Mouse (Mus musculus) ES-E14 (cell line): ENCODE data around the gene Arhgef10l. TPM values are rescaled to one million over a fixed set of nuclear protein-coding genes. Genes with fewer than 3 reads are reported as not detected.

Source experiments
- DNase-seq: peaks from one replicate; pipeline ENCODE4 v3.0.0-alpha.2; 2013; ENCODE audit warnings: low read depth, low spot score
- H3K27ac ChIP-seq: 2 replicates; pipeline ENCODE4 v1.5.1; 2012; ENCODE audit warnings: low read depth, mild to moderate bottlenecking, low read length, moderate library complexity, mixed read lengths; ENCODE audit not compliant: poor library complexity, insufficient read depth, severe bottlenecking
- H3K36me3 ChIP-seq: 2 replicates; pipeline ENCODE4 v1.6.1; 2012; ENCODE audit warnings: mild to moderate bottlenecking, low read length, moderate library complexity, mixed read lengths; ENCODE audit not compliant: control insufficient read depth, poor library complexity, insufficient read depth, severe bottlenecking
- H3K4me1 ChIP-seq, 2 experiments: fragments of 150-350 bp in 1 of 2; sonication (generic) in 1 of 2; 2 replicates each; pipeline ENCODE4 v1.6.1; 2012; ENCODE audit warnings: low read length in 2 of 2, mild to moderate bottlenecking in 1 of 2, mixed read lengths in 1 of 2; ENCODE audit not compliant: control insufficient read depth in 2 of 2, insufficient read depth in 2 of 2, poor library complexity in 1 of 2
- H3K4me3 ChIP-seq, 2 experiments: fragments of 150-350 bp in 1 of 2; sonication (generic) in 1 of 2; 2 replicates each; pipeline ENCODE4 v1.5.1; 2012; ENCODE audit warnings: low read length in 2 of 2, low read depth in 1 of 2, mild to moderate bottlenecking in 1 of 2, mixed read lengths in 1 of 2; ENCODE audit not compliant: insufficient read depth in 1 of 2, poor library complexity in 1 of 2, severe bottlenecking in 1 of 2
- H3K9ac ChIP-seq: 2 replicates; pipeline ENCODE4 v1.6.1; 2012; ENCODE audit warnings: low read depth, mild to moderate bottlenecking, low read length, mixed read lengths; ENCODE audit not compliant: poor library complexity, insufficient read depth, severe bottlenecking
- H3K9me3 ChIP-seq: fragments of 150-350 bp; sonication (generic); 2 replicates; pipeline ENCODE4 v1.6.1; 2012; ENCODE audit warnings: low read depth, mild to moderate bottlenecking, low read length; ENCODE audit not compliant: control insufficient read depth, insufficient read depth
- CHD2 ChIP-seq: IDR thresholded peaks from 2 replicates; pipeline ENCODE4 v1.6.1; 2014; ENCODE audit warnings: mild to moderate bottlenecking, low read depth, low read length, inconsistent platforms
- HCFC1 ChIP-seq: IDR thresholded peaks from 2 replicates; pipeline ENCODE4 v1.6.1; 2012; ENCODE audit warnings: low read length, inconsistent platforms, borderline replicate concordance; ENCODE audit not compliant: insufficient read depth
- MAFK ChIP-seq: IDR thresholded peaks from 2 replicates; pipeline ENCODE4 v1.6.1; 2014; ENCODE audit warnings: mild to moderate bottlenecking, low read depth, low read length, inconsistent platforms; ENCODE audit not compliant: insufficient read depth
- ZC3H11A ChIP-seq: IDR thresholded peaks from 2 replicates; pipeline ENCODE4 v1.6.1; 2012; ENCODE audit warnings: low read depth, mild to moderate bottlenecking, inconsistent platforms, low read length, borderline replicate concordance
- ZNF384 ChIP-seq: IDR thresholded peaks from 2 replicates; pipeline ENCODE4 v1.6.1; 2012; ENCODE audit warnings: low read depth, low read length, inconsistent platforms
- in situ Hi-C, 2 experiments: fragments of 600-800 bp; cut with MboI; formaldehyde crosslinking; loops; one replicate each; pipeline ENCODE4 v1.15.1; 2025; ENCODE audit warnings: low sequenced_read_pairs in 2 of 2, inconsistent platforms in 1 of 2; ENCODE audit not compliant: unreplicated experiment in 2 of 2
- total RNA-seq: library from RNA; depleted of rRNA; stranded (reverse); fragments of 300-350 nt; gene quantifications from 2 replicates; pipeline ENCODE4 v1.2.3, GENCODE M21; 2012

The Arhgef10l gene
- total RNA-seq, 1 experiment: 14.8 TPM

- Histone ChIP-seq H3K27ac (no peak overlapping the region), H3K4me3 (no peak overlapping the region), H3K4me1 (peaks cover 0 to 4% of the 10 kb centered on the region in 2 experiments; a peak in 1 of 4 replicates), H3K9me3 (no peaks in the 10 kb centered on the region), H3K36me3 (no peaks in the 10 kb centered on the region), H3K9ac (no peak overlapping the region)
- no peak for DNase-seq
- TF ChIP-seq CHD2 (no peak), ZNF384 (no peak), HCFC1 (no peak)
- in situ Hi-C loops: loop anchor here in 1 of 2 experiments (25.0 kb wide), 1 partner anchor 596 kb away; no protein-coding TSS in a partner anchor
Measured at GRCm38 (mm10) chr4:140483134-140483533, 182.7 kb downstream of the Arhgef10l start.

GRCm38 (mm10) chr4:140480369-140481067, 185.3 kb downstream of the Arhgef10l start:
- no peaks in the 10 kb centered on the region for H3K4me1 ChIP-seq
- in situ Hi-C loops: loop anchor here in 1 of 2 experiments (25.0 kb wide), 1 partner anchor 593 kb away; no protein-coding TSS in a partner anchor
- DNase-seq: no peak
- no peak overlapping the region for H3K9ac ChIP-seq
- H3K4me3 ChIP-seq: no peak overlapping the region
- no peaks in the 10 kb centered on the region for H3K9me3 ChIP-seq
- TF ChIP-seq ZC3H11A (no peak), CHD2 (no peak), ZNF384 (no peak), HCFC1 (no peak), MAFK (no peak)
- no peaks in the 10 kb centered on the region for H3K36me3 ChIP-seq
- H3K27ac ChIP-seq: no peak overlapping the region

DNA sequence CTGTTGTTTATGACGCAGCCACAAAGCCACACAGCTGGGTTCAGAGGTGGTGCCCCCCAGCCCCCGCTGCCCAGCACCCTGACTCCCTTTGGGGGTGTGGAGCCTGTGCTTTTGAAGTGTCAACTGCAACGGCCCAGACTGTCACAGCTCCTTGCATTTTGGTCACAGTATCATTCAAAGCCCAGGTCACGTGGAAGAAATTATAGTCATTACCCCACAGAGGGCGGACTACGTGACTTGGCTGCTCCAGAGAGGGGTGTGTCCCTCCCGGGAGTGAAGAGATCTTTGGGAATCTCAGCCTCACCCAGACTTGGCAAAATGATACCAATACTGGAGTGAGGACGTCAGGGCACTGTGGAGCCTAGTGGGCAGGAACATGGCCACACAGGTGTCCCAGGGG, 190.6 kb downstream of the Arhgef10l start:
- in situ Hi-C loops: loop anchor here in 1 of 2 experiments (25.0 kb wide), 1 partner anchor 588 kb away; no protein-coding TSS in a partner anchor
- DNase-seq: no peak
- Histone ChIP-seq H3K4me3 (no peak overlapping the region), H3K27ac (no peak overlapping the region), H3K9ac (no peak overlapping the region), H3K4me1 (no peaks in the 10 kb centered on the region), H3K36me3 (no peaks in the 10 kb centered on the region), H3K9me3 (no peaks in the 10 kb centered on the region)
- TF ChIP-seq ZNF384: no peak
- no peak for TF ChIP-seq HCFC1
- no peak for TF ChIP-seq CHD2
- TF ChIP-seq ZC3H11A: no peak
- TF ChIP-seq MAFK: no peak

DNA sequence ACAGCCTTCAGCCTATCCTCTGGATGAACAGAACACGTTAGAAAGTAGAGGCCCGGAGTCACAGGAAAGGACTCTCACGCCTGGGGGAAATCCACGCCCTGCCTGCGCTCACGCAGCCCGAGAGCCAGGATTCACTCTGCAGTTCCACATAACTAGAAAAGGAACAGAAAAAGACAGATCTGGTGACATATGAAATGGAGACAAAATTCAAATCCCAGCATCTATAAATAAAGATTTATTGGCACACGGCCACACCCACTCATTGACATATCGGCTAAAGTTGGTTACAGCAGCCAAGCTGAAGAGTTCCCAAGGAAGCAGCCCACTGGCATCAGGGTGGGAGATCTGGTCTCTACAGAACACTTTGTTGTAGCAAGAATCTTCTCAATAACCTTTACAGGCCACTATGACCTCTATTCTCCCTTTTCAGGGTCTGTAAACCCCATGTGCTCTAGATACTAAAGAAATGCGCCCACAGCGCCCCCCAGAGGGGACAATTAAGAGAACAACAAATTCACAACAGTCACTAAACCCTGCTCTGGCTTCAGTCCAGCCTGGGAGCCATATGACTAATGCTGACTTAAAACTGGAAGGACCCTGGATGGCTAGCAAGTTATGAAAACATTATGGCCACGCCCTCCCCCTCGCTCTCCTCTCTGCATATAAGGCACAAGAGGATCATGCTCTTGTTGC, 195.9 kb downstream of the Arhgef10l start:
- in situ Hi-C loops: no loop called here
- peak; percentile 38 for DNase-seq
- Histone ChIP-seq H3K27ac (no peak overlapping the region), H3K4me3 (no peak overlapping the region), H3K9me3 (no peaks in the 10 kb centered on the region), H3K4me1 (no peaks in the 10 kb centered on the region), H3K36me3 (no peaks in the 10 kb centered on the region), H3K9ac (no peak overlapping the region)
- TF ChIP-seq MAFK: no peak
- no peak for TF ChIP-seq ZNF384
- TF ChIP-seq ZC3H11A: no peak
- no peak for TF ChIP-seq HCFC1
- TF ChIP-seq CHD2: no peak
